Mouse (Mus musculus) myocyte (in vitro differentiated cells): ENCODE results near the gene Rassf2.

Experiments
- CEBPB ChIP-seq: IDR thresholded peaks from 2 replicates; pipeline ENCODE4 v1.6.1; 2011; ENCODE audit warnings: mild to moderate bottlenecking, moderate library complexity; ENCODE audit not compliant: poor library complexity, insufficient read depth, severe bottlenecking
- E2F4 ChIP-seq: IDR thresholded peaks from one replicate; pipeline ENCODE4 v1.6.1; 2011; ENCODE audit warnings: mild to moderate bottlenecking, control low read depth, moderate library complexity; ENCODE audit not compliant: insufficient read depth
- MAX ChIP-seq: IDR thresholded peaks from one replicate; pipeline ENCODE4 v1.6.1; 2011; ENCODE audit warnings: low read depth, mild to moderate bottlenecking, control low read depth
- MYOD1 ChIP-seq, 3 experiments: IDR thresholded peaks; one replicate each; pipeline ENCODE4 v1.6.1; 2011; ENCODE audit warnings: control low read depth in 2 of 3, low read depth in 2 of 3, mild to moderate bottlenecking in 2 of 3, moderate library complexity in 1 of 3; ENCODE audit not compliant: insufficient read length in 2 of 3, control insufficient read depth in 1 of 3
- MYOG ChIP-seq, 3 experiments: IDR thresholded peaks; one replicate each; pipeline ENCODE4 v1.6.1; 2011; ENCODE audit warnings: control low read depth in 2 of 3, low read depth in 2 of 3, mild to moderate bottlenecking in 2 of 3; ENCODE audit not compliant: insufficient read length in 2 of 3, control insufficient read depth in 1 of 3, insufficient read depth in 1 of 3
- POLR2A ChIP-seq: IDR thresholded peaks from one replicate; pipeline ENCODE4 v1.6.1; 2011; ENCODE audit warnings: low read depth, mild to moderate bottlenecking, control low read depth, moderate library complexity; ENCODE audit not compliant: insufficient read length
- POLR2AphosphoS2 ChIP-seq: IDR thresholded peaks from one replicate; pipeline ENCODE4 v1.6.1; 2011; ENCODE audit warnings: low read depth, control low read depth; ENCODE audit not compliant: insufficient read length
- REST ChIP-seq: IDR thresholded peaks from one replicate; pipeline ENCODE4 v1.6.1; 2011; ENCODE audit warnings: mild to moderate bottlenecking, control low read depth, moderate library complexity; ENCODE audit not compliant: insufficient read depth, insufficient read length
- TCF12 ChIP-seq: IDR thresholded peaks from one replicate; pipeline ENCODE4 v1.6.1; 2011; ENCODE audit warnings: mild to moderate bottlenecking, control low read depth; ENCODE audit not compliant: poor library complexity, insufficient read depth, severe bottlenecking
- TCF3 ChIP-seq: IDR thresholded peaks from one replicate; pipeline ENCODE4 v1.6.1; 2011; ENCODE audit warnings: low read depth, control low read depth; ENCODE audit not compliant: insufficient read length
- USF1 ChIP-seq: IDR thresholded peaks from one replicate; pipeline ENCODE4 v1.6.1; 2011; ENCODE audit warnings: low read depth, mild to moderate bottlenecking, control low read depth, moderate library complexity

DNA sequence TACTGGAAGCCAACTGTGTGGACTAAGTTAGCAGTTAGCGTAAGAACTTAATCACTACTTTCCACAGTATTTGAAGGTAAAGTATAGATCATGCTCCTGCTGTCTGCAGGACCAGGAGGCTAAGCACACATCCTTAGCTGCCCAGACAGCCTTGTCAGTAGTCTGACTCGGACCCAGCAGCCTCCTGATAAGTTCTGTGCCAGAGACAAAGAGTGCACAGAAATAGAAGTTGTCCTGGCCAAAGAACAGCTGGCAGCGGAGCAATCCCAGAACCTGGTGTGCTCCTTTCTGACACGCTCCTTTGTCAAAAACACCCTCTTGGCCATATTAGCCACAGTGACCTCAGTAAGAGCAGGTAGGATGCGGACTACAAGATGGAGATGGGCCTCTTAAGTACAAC, 49.1 kb upstream of the Rassf2 start:
- no peak for TF ChIP-seq USF1
- TF ChIP-seq POLR2A = no peak
- no peak for TF ChIP-seq REST
- TF ChIP-seq MYOG (IDR thresholded peaks at IDR 0.05; ENCODE audit: control insufficient read depth in 1 of 3, insufficient read depth in 1 of 3, insufficient read length in 2 of 3, low read depth in 2 of 3) = no peak
- no peak for TF ChIP-seq E2F4
- no peak for TF ChIP-seq MAX
- TF ChIP-seq TCF3 = no peak
- no peak for TF ChIP-seq MYOD1 (IDR thresholded peaks at IDR 0.05; ENCODE audit: control insufficient read depth in 1 of 3, insufficient read length in 2 of 3, low read depth in 2 of 3)
- TF ChIP-seq TCF12 = no peak
- no peak for TF ChIP-seq CEBPB
- TF ChIP-seq POLR2AphosphoS2 = no peak
